17 mouse cellular contexts compared by ENCODE assay signal in genomic region chr10:23704048-23704447, GRCm38 (mm10).
DNase-seq lines count a peak whose midpoint lies in the region; ATAC-seq and TF ChIP-seq lines count a peak whose summit lies in the region.
"Had no signal": no experiment of that assay in that cellular context is flagged by ENCODE, and none has a peak within 500 bp of the region (broad histone marks: within the 10 kb centered on the region; RNA-seq: fewer than 3 reads in every experiment).

No protein-coding gene starts in this region.

- TF ChIP-seq CTCF in forebrain, postnatal 0 days (IDR thresholded peaks at IDR 0.05; ENCODE audit: low read depth), result no peak

- no peak overlapping the region for H3K4me3 ChIP-seq in forebrain, postnatal 0 days (ENCODE audit: low read depth, low read length)
- no peak overlapping the region for H3K4me3 ChIP-seq in forebrain, embryonic 13.5 days
- H3K4me3 ChIP-seq in kidney, embryonic 16.5 days (ENCODE audit: low read length), result no peak overlapping the region
- H3K4me3 ChIP-seq: embryonic facial prominence, embryonic 12.5 days; hindbrain, embryonic 13.5 days had no signal

- H3K9me3 ChIP-seq in forebrain, postnatal 0 days (ENCODE audit: low read length), result no peaks in the 10 kb centered on the region
- H3K9me3 ChIP-seq in forebrain, embryonic 13.5 days (replicated peaks), result no peaks in the 10 kb centered on the region
- no peaks in the 10 kb centered on the region for H3K9me3 ChIP-seq in kidney, embryonic 16.5 days (ENCODE audit: low read length)
- H3K9me3 ChIP-seq: embryonic facial prominence, embryonic 12.5 days; hindbrain, embryonic 13.5 days had no signal

- peak; percentile 40; the same call in 1 of the 2 replicates for ATAC-seq in forebrain, postnatal 0 days
- no peak for ATAC-seq in forebrain, embryonic 13.5 days
- ATAC-seq in kidney, embryonic 16.5 days (ENCODE audit: low FRiP score, low TSS enrichment), result no peak
- ATAC-seq: forebrain, embryonic 14.5 days; hindbrain, postnatal 0 days had no signal

- H3K27ac ChIP-seq in forebrain, postnatal 0 days (ENCODE audit: low read depth, low read length), result no peak overlapping the region
- no peak overlapping the region for H3K27ac ChIP-seq in forebrain, embryonic 13.5 days
- no peak overlapping the region for H3K27ac ChIP-seq in kidney, embryonic 16.5 days (ENCODE audit: low read length)
- H3K27ac ChIP-seq: embryonic facial prominence, embryonic 12.5 days; hindbrain, embryonic 13.5 days; hindbrain, postnatal 0 days had no signal

- no peak overlapping the region for H3K4me2 ChIP-seq in forebrain, postnatal 0 days (ENCODE audit: low read depth)
- no peak overlapping the region for H3K4me2 ChIP-seq in forebrain, embryonic 13.5 days
- no peak overlapping the region for H3K4me2 ChIP-seq in kidney, embryonic 16.5 days (replicated peaks; ENCODE audit: low read depth, low read length)
- H3K4me2 ChIP-seq: embryonic facial prominence, embryonic 12.5 days; hindbrain, embryonic 13.5 days had no signal

- 38% methylated on average over 1 of the region's 1 CpGs for WGBS in forebrain, postnatal 0 days
- 81% methylated on average over 1 of the region's 1 CpGs for WGBS in forebrain, embryonic 13.5 days
- 64% methylated on average over 1 of the region's 1 CpGs for WGBS in kidney, embryonic 16.5 days

- H3K9ac ChIP-seq in forebrain, postnatal 0 days, result no peak overlapping the region
- H3K9ac ChIP-seq in forebrain, embryonic 13.5 days, result no peak overlapping the region
- H3K9ac ChIP-seq in kidney, embryonic 16.5 days (replicated peaks; ENCODE audit: low read length), result no peak overlapping the region
- H3K9ac ChIP-seq: embryonic facial prominence, embryonic 12.5 days; hindbrain, embryonic 13.5 days had no signal

- H3K4me1 ChIP-seq in forebrain, postnatal 0 days (ENCODE audit: insufficient read depth), result no peaks in the 10 kb centered on the region
- H3K4me1 ChIP-seq in forebrain, embryonic 13.5 days, result no peaks in the 10 kb centered on the region
- H3K4me1 ChIP-seq in kidney, embryonic 16.5 days (ENCODE audit: insufficient read depth, low read length), result no peaks in the 10 kb centered on the region
- H3K4me1 ChIP-seq: hindbrain, embryonic 13.5 days had no signal

- peak; percentile 41 for DNase-seq in forebrain, postnatal 0 days
- peak; percentile 13 for DNase-seq in layer of hippocampus, adult 11-12 months (ENCODE audit: low spot score)
- no peak for DNase-seq in layer of hippocampus, adult 9-10 months (ENCODE audit: low spot score)
- DNase-seq in right cerebral cortex, adult 18-20 months, result peak; percentile 4
- no peak for DNase-seq in right cerebral cortex, postnatal 14 days
- no peak for DNase-seq in lung, postnatal 36 days
- DNase-seq: adrenal gland, postnatal 10 days; cerebellum, adult 18-20 months; cerebellum, postnatal 10 days; gastrocnemius, postnatal 14 days; heart, postnatal 14 days had no signal

- H3K27me3 ChIP-seq in forebrain, postnatal 0 days (ENCODE audit: insufficient read depth, low read length), result no peaks in the 10 kb centered on the region
- no peaks in the 10 kb centered on the region for H3K27me3 ChIP-seq in forebrain, embryonic 13.5 days
- H3K27me3 ChIP-seq in kidney, embryonic 16.5 days (ENCODE audit: insufficient read depth, low read length), result no peaks in the 10 kb centered on the region
- H3K27me3 ChIP-seq: embryonic facial prominence, embryonic 12.5 days; hindbrain, embryonic 13.5 days had no signal

- no peaks in the 10 kb centered on the region for H3K36me3 ChIP-seq in forebrain, postnatal 0 days (ENCODE audit: insufficient read depth)
- no peaks in the 10 kb centered on the region for H3K36me3 ChIP-seq in forebrain, embryonic 13.5 days (ENCODE audit: poor library complexity, severe bottlenecking)
- H3K36me3 ChIP-seq in kidney, embryonic 16.5 days (ENCODE audit: insufficient read depth, low read length), result no peaks in the 10 kb centered on the region
- H3K36me3 ChIP-seq: embryonic facial prominence, embryonic 12.5 days; hindbrain, embryonic 13.5 days had no signal

Comparison
In these comparisons a context has a peak if more than half of its experiments do, and no peak if none do; other contexts are left out.
1. DNase-seq: peak in forebrain, postnatal 0 days (single experiment), layer of hippocampus, adult 11-12 months (single experiment) and right cerebral cortex, adult 18-20 months (single experiment); none in layer of hippocampus, adult 9-10 months (single experiment), right cerebral cortex, postnatal 14 days (single experiment) and lung, postnatal 36 days (single experiment).